Mouse (Mus musculus) heart, embryonic 14.5 days (tissue): ENCODE results near the gene F13a1. TPM values are rescaled to one million over a fixed set of nuclear protein-coding genes. Genes with fewer than 3 reads are reported as not detected.

Source experiments
- ATAC-seq: fragments of 200-750 bp; cut with Nextera tagmentation; 2 replicates; pipeline ENCODE4 v1.8.0; 2017; ENCODE audit warnings: low read depth, moderate TSS enrichment; ENCODE audit not compliant: insufficient number of reproducible peaks, insufficient read depth, low FRiP score
- H3K27ac ChIP-seq, 2 experiments: fragments of 200-500 bp in 1 of 2; fragments of 300-500 bp in 1 of 2; sonication (generic) in 1 of 2; replicated peaks in 1 of 2; 2 replicates each; pipeline ENCODE4 v1.5.1; 2012 to 2014; ENCODE audit warnings: low read depth in 2 of 2, low read length in 2 of 2, control low read depth in 1 of 2, mild to moderate bottlenecking in 1 of 2, mixed read lengths in 1 of 2; ENCODE audit not compliant: control insufficient read depth in 1 of 2, insufficient read depth in 1 of 2
- H3K27me3 ChIP-seq: fragments of 300-500 bp; sonication (generic); 2 replicates; pipeline ENCODE4 v1.6.1; 2014; ENCODE audit warnings: mild to moderate bottlenecking, low read length, control low read depth; ENCODE audit not compliant: control insufficient read depth, insufficient read depth
- H3K36me3 ChIP-seq: fragments of 300-500 bp; sonication (generic); 2 replicates; pipeline ENCODE4 v1.6.1; 2014; ENCODE audit warnings: mild to moderate bottlenecking, control low read depth, low read length, mixed read lengths; ENCODE audit not compliant: control insufficient read depth, insufficient read depth
- H3K4me1 ChIP-seq, 2 experiments: fragments of 200-500 bp in 1 of 2; fragments of 300-500 bp in 1 of 2; sonication (generic) in 1 of 2; 2 replicates each; pipeline ENCODE4 v1.6.1; 2012 to 2014; ENCODE audit warnings: low read length in 2 of 2, control low read depth in 1 of 2, mixed read lengths in 1 of 2; ENCODE audit not compliant: control insufficient read depth in 2 of 2, insufficient read depth in 2 of 2
- H3K4me2 ChIP-seq: fragments of 300-500 bp; sonication (generic); 2 replicates; pipeline ENCODE4 v1.6.1; 2014; ENCODE audit warnings: mild to moderate bottlenecking, low read length
- H3K4me3 ChIP-seq, 2 experiments: fragments of 200-500 bp in 1 of 2; fragments of 300-500 bp in 1 of 2; sonication (generic) in 1 of 2; 2 replicates each; pipeline ENCODE4 v1.5.1; 2012 to 2014; ENCODE audit warnings: low read length in 2 of 2, mild to moderate bottlenecking in 2 of 2, control low read depth in 1 of 2, low read depth in 1 of 2, moderate library complexity in 1 of 2; ENCODE audit not compliant: control insufficient read depth in 1 of 2, insufficient read depth in 1 of 2
- H3K9ac ChIP-seq: fragments of 300-500 bp; sonication (generic); 2 replicates; pipeline ENCODE4 v1.6.1; 2014; ENCODE audit warnings: mild to moderate bottlenecking, low read length
- H3K9me3 ChIP-seq: fragments of 300-500 bp; sonication (generic); 2 replicates; pipeline ENCODE4 v1.6.1; 2016; ENCODE audit warnings: low read length, control low read depth; ENCODE audit not compliant: control insufficient read depth
- WGBS: fragments of 180-500 bp; shearing (Covaris S2); extraction: QIAGEN DNeasy Blood & Tissue Kit; methylation state at CpG from one replicate; pipeline ENCODE4 v1.1.7; 2014; 5-methylcytosine and 5-hydroxymethylcytosine counted together
- polyA plus RNA-seq: library from polyadenylated mRNA; unstranded; fragments of >200 nt; fragmentation: Nextera tagmentation; extraction: Ambion mirVana; gene quantifications from 2 replicates; pipeline ENCODE4 v1.2.1, GENCODE M21; 2014

Gene F13a1
- polyA plus RNA-seq, 1 experiment from 2014 or later = 6.4 TPM

- Histone ChIP-seq H3K27ac (no peak overlapping the region), H3K27me3 (no peaks in the 10 kb centered on the region), H3K4me2 (no peak overlapping the region), H3K4me1 (no peaks in the 10 kb centered on the region), H3K9me3 (no peaks in the 10 kb centered on the region), H3K9ac (no peak overlapping the region), H3K36me3 (no peaks in the 10 kb centered on the region), H3K4me3 (no peak overlapping the region)
- ATAC-seq = no peak
Observed at GRCm38 (mm10) chr13:36953676-36954075, 96.4 kb downstream of the F13a1 start.

DNA sequence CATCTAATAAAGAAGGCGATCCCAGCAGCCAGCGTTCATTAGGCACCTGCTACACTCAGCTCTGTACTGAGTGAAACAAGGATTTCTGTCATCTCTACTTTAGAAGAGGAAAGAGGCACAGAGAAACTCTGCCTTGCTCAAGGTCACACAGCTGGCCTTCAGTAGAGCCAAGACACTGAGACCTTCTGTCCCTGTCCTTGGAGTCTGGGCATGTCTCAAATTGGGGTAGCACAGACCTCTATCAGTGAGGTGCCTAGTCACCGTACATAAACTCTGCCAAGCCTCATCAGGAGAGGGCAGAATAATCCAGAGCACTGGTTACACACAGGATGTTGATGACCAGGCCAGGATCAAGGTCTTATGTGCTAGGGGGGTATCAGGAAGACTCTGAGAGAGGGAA, 108.2 kb downstream of the F13a1 start:
- H3K4me2 ChIP-seq = no peak overlapping the region
- H3K27ac ChIP-seq = no peak overlapping the region
- no peaks in the 10 kb centered on the region for H3K27me3 ChIP-seq
- H3K4me3 ChIP-seq = no peak overlapping the region
- no peaks in the 10 kb centered on the region for H3K9me3 ChIP-seq
- WGBS = 88% methylated on average over 3 of the region's 3 CpGs
- ATAC-seq = no peak
- no peaks in the 10 kb centered on the region for H3K36me3 ChIP-seq
- no peak overlapping the region for H3K9ac ChIP-seq
- H3K4me1 ChIP-seq = no peaks in the 10 kb centered on the region

GRCm38 (mm10) chr13:36932066-36932465, 118.0 kb downstream of the F13a1 start:
- WGBS = 86% methylated on average over 9 of the region's 9 CpGs
- Histone ChIP-seq H3K27me3 (no peaks in the 10 kb centered on the region), H3K4me1 (no peaks in the 10 kb centered on the region), H3K36me3 (no peaks in the 10 kb centered on the region), H3K4me3 (no peak overlapping the region), H3K9ac (no peak overlapping the region), H3K4me2 (no peak overlapping the region), H3K27ac (no peak overlapping the region), H3K9me3 (no peaks in the 10 kb centered on the region)
- ATAC-seq = no peak

GRCm38 (mm10) chr13:36919737-36920136, 130.3 kb downstream of the F13a1 start:
- WGBS = 74% methylated on average over 4 of the region's 4 CpGs
- no peak for ATAC-seq
- no peaks in the 10 kb centered on the region for H3K27me3 ChIP-seq
- H3K27ac ChIP-seq = no peak overlapping the region
- H3K36me3 ChIP-seq = no peaks in the 10 kb centered on the region
- H3K4me3 ChIP-seq = no peak overlapping the region
- H3K9me3 ChIP-seq = no peaks in the 10 kb centered on the region
- H3K4me1 ChIP-seq = no peaks in the 10 kb centered on the region
- H3K4me2 ChIP-seq = no peak overlapping the region
- no peak overlapping the region for H3K9ac ChIP-seq

GRCm38 (mm10) chr13:36903885-36904284, 146.2 kb downstream of the F13a1 start:
- Histone ChIP-seq H3K4me2 (no peak overlapping the region), H3K36me3 (no peaks in the 10 kb centered on the region), H3K27me3 (no peaks in the 10 kb centered on the region), H3K4me1 (peaks cover 2 to 4% of the 10 kb centered on the region in 2 experiments; a peak in 2 of 4 replicates), H3K9me3 (no peaks in the 10 kb centered on the region), H3K27ac (no peak overlapping the region), H3K4me3 (no peak overlapping the region), H3K9ac (no peak overlapping the region)
- ATAC-seq = no peak
- 42% methylated on average over 4 of the region's 4 CpGs for WGBS

DNA sequence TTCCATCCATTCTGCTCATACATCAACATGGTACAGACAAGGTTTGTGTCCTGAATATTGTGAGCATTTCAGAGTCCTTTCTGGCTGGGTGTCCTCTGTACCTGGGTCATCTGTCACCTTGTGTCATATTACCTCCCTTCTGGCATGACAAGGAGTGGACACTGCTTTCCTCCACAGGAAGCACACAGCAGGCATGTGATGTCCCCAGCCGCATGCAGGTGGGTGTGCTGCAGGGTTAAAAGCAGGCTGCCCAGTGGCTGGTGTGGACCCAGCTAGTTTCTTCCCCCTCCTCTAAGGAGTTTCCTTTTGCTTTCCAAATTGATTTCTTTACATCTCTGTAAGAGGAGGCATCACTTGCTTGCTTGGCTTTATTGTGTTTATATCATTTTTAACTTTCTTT, 146.6 kb downstream of the F13a1 start:
- H3K4me3 ChIP-seq = no peak overlapping the region
- no peak overlapping the region for H3K27ac ChIP-seq
- no peak for ATAC-seq
- H3K9ac ChIP-seq = no peak overlapping the region
- no peaks in the 10 kb centered on the region for H3K9me3 ChIP-seq
- no peaks in the 10 kb centered on the region for H3K36me3 ChIP-seq
- no peak overlapping the region for H3K4me2 ChIP-seq
- H3K27me3 ChIP-seq = no peaks in the 10 kb centered on the region
- peaks cover 2 to 4% of the 10 kb centered on the region in 2 experiments; a peak in 2 of 4 replicates for H3K4me1 ChIP-seq
- WGBS = 57% methylated on average over 1 of the region's 1 CpGs

DNA sequence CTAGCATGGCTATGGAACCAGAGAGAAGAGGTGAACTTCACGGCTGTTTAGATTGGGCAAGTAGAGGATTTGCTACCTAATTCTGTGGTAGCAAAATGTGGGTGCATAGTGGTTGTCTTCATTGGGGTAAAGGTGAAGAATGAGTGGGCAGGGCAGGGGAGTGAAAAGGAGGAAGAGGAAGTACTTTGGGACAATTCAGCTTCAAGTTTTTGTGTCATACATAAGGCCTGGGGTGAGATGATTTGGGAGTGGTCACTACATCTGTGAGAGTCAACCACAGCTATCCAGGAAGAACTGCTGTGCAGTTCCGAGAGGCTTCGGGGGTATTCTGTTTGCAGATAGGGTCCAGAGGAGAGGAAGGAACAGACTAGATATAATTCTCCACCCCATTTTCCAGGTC, 148.4 kb downstream of the F13a1 start:
- Histone ChIP-seq H3K27ac (no peak overlapping the region), H3K4me1 (peaks cover 2 to 4% of the 10 kb centered on the region in 2 experiments; a peak in 2 of 4 replicates), H3K9me3 (no peaks in the 10 kb centered on the region), H3K4me2 (no peak overlapping the region), H3K4me3 (no peak overlapping the region), H3K9ac (no peak overlapping the region), H3K36me3 (no peaks in the 10 kb centered on the region), H3K27me3 (no peaks in the 10 kb centered on the region)
- WGBS = 91% methylated on average over 3 of the region's 3 CpGs
- ATAC-seq = no peak

DNA sequence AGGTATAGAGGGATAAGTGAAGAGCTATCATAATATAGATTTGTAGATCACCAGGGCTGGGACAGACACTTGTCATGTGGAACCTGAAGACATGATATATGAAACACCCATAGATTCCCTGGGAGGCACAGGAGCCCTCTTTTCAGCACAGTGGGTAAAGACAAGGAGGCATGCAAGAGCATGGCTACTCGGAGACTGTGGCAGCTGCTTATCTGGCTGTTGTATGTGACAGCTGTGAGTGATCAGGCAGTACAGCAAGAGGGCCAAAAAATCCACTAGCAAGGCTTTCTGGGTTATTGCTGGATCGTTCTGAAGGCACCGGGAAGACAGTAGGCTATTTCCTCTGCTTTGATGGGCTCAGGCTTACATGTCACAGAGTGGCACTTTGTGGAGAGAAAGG, 149.0 kb downstream of the F13a1 start:
- H3K4me3 ChIP-seq = no peak overlapping the region
- H3K27ac ChIP-seq = no peak overlapping the region
- H3K4me1 ChIP-seq = peaks cover 2 to 4% of the 10 kb centered on the region in 2 experiments; a peak in 2 of 4 replicates
- no peaks in the 10 kb centered on the region for H3K27me3 ChIP-seq
- ATAC-seq = no peak
- no peaks in the 10 kb centered on the region for H3K36me3 ChIP-seq
- H3K9me3 ChIP-seq = no peaks in the 10 kb centered on the region
- no peak overlapping the region for H3K4me2 ChIP-seq
- H3K9ac ChIP-seq = no peak overlapping the region
- 21% methylated on average over 3 of the region's 3 CpGs for WGBS
